Mouse (Mus musculus) neural tube, embryonic 12.5 days (tissue): ENCODE data around the gene Theg. TPM values are rescaled to one million over a fixed set of nuclear protein-coding genes. Genes with fewer than 3 reads are reported as not detected.

Source experiments
- ATAC-seq: fragments of 200-750 bp; cut with Nextera tagmentation; 2 replicates; pipeline ENCODE4 v1.8.0; 2017; ENCODE audit warnings: low read depth, mild to moderate bottlenecking, moderate TSS enrichment, moderate library complexity; ENCODE audit not compliant: low FRiP score
- H3K27ac ChIP-seq: fragments of 300-500 bp; sonication (generic); 2 replicates; pipeline ENCODE4 v1.5.1; 2016
- H3K27me3 ChIP-seq: fragments of 300-500 bp; sonication (generic); replicated peaks from 2 replicates; pipeline ENCODE4 v1.6.1; 2016; ENCODE audit warnings: mild to moderate bottlenecking
- H3K36me3 ChIP-seq: fragments of 300-500 bp; sonication (generic); 2 replicates; pipeline ENCODE4 v1.6.1; 2016; ENCODE audit warnings: mild to moderate bottlenecking
- H3K4me1 ChIP-seq: fragments of 300-500 bp; sonication (generic); 2 replicates; pipeline ENCODE4 v1.6.1; 2016
- H3K4me2 ChIP-seq: fragments of 300-500 bp; sonication (generic); replicated peaks from 2 replicates; pipeline ENCODE4 v1.6.1; 2016; ENCODE audit warnings: mild to moderate bottlenecking
- H3K4me3 ChIP-seq: fragments of 300-500 bp; sonication (generic); 2 replicates; pipeline ENCODE4 v1.5.1; 2016
- H3K9ac ChIP-seq: fragments of 300-500 bp; sonication (generic); 2 replicates; pipeline ENCODE4 v1.6.1; 2016; ENCODE audit warnings: mild to moderate bottlenecking
- H3K9me3 ChIP-seq: fragments of 300-500 bp; sonication (generic); 2 replicates; pipeline ENCODE4 v1.6.1; 2016; ENCODE audit warnings: mild to moderate bottlenecking
- WGBS: fragments of 180-500 bp; shearing (Covaris S2); methylation state at CpG from one replicate; pipeline ENCODE4 v1.1.7; 2016; 5-methylcytosine and 5-hydroxymethylcytosine counted together
- polyA plus RNA-seq: library from polyadenylated mRNA; unstranded; fragments of >200 nt; fragmentation: Nextera tagmentation; extraction: Ambion mirVana; gene quantifications from 2 replicates; pipeline ENCODE4 v1.2.1, GENCODE M21; 2016

Gene Theg
- polyA plus RNA-seq, 1 experiment from 2014 or later, result not detected

- 81% methylated on average over 8 of the region's 8 CpGs for WGBS
- no peak for ATAC-seq
- no peaks in the 10 kb centered on the region for H3K27me3 ChIP-seq
- no peak overlapping the region for H3K4me2 ChIP-seq
- no peaks in the 10 kb centered on the region for H3K9me3 ChIP-seq
- no peaks in the 10 kb centered on the region for H3K4me1 ChIP-seq
- H3K9ac ChIP-seq, result no peak overlapping the region
- no peaks in the 10 kb centered on the region for H3K36me3 ChIP-seq
- H3K27ac ChIP-seq, result no peak overlapping the region
- no peak overlapping the region for H3K4me3 ChIP-seq
These were observed 888 bp downstream of the Theg start for GRCm38 (mm10) chr10:79586243-79586642.

- no peaks in the 10 kb centered on the region for H3K36me3 ChIP-seq
- ATAC-seq, result no peak
- 95% methylated on average over 5 of the region's 5 CpGs for WGBS
These were observed 1.4 kb downstream of the Theg start for GRCm38 (mm10) chr10:79585723-79586122.

DNA sequence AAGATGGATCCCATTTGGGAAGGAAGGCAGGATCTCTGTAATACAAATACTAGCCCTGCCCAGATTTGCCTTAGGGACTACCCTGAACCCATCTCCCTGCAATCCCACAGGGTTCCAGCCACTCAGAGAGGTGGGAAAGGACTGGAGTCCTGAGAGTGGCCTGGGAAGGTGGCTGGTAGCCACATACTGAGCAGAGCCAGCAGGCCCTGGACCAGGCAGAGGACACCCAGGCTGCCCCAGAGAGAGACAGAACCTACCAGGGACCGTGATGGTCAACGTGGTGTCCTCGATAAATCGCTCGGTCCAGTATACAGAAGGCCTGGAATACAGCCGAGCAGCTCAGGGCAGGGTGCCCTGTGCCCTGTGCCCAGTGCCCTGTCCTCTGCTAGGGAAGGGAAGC lies 2.0 kb downstream of the Theg start:
- Histone ChIP-seq H3K9ac (no peak overlapping the region), H3K4me3 (no peak overlapping the region), H3K36me3 (no peaks in the 10 kb centered on the region), H3K9me3 (no peaks in the 10 kb centered on the region), H3K27ac (no peak overlapping the region), H3K4me2 (no peak overlapping the region), H3K27me3 (no peaks in the 10 kb centered on the region), H3K4me1 (no peaks in the 10 kb centered on the region)
- 88% methylated on average over 6 of the region's 6 CpGs for WGBS
- no peak for ATAC-seq

More at GRCm38 (mm10) chr10:79585723-79586122, 1.4 kb downstream of the Theg start:
- Histone ChIP-seq H3K4me3 (no peak overlapping the region), H3K27ac (no peak overlapping the region), H3K9ac (no peak overlapping the region), H3K4me1 (no peaks in the 10 kb centered on the region), H3K4me2 (no peak overlapping the region), H3K27me3 (no peaks in the 10 kb centered on the region), H3K9me3 (no peaks in the 10 kb centered on the region)

DNA sequence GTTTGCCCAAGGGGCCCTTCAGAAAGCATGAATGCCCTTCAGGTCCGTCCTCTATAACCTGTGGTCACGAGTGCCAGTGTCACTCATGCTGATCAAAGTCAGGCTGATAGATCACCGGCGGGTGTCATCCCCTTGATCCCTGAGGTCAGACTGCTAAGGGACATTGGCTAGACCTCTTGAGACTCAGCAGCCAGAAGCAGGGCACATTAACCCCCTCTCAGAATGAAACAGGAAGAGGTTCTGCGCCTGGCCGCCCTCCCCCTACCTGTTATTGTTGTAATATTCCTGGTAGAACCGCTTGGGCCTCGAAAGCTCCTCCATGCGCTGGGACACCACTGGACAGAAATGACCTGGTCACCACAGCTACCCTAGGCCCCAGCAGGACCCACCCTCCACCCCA lies 2.7 kb downstream of the Theg start:
- Histone ChIP-seq H3K27me3 (no peaks in the 10 kb centered on the region), H3K27ac (no peak overlapping the region), H3K36me3 (no peaks in the 10 kb centered on the region), H3K9ac (no peak overlapping the region), H3K4me1 (no peaks in the 10 kb centered on the region), H3K9me3 (no peaks in the 10 kb centered on the region), H3K4me2 (no peak overlapping the region), H3K4me3 (no peak overlapping the region)
- no peak for ATAC-seq
- 90% methylated on average over 9 of the region's 9 CpGs for WGBS

GRCm38 (mm10) chr10:79584021-79584420 lies 3.1 kb downstream of the Theg start:
- H3K27ac ChIP-seq, result no peak overlapping the region
- H3K36me3 ChIP-seq, result no peaks in the 10 kb centered on the region
- no peaks in the 10 kb centered on the region for H3K9me3 ChIP-seq
- no peak overlapping the region for H3K4me3 ChIP-seq
- H3K9ac ChIP-seq, result no peak overlapping the region
- ATAC-seq, result no peak
- H3K27me3 ChIP-seq, result no peaks in the 10 kb centered on the region
- H3K4me2 ChIP-seq, result no peak overlapping the region
- WGBS, result 68% methylated on average over 7 of the region's 7 CpGs
- no peaks in the 10 kb centered on the region for H3K4me1 ChIP-seq

GRCm38 (mm10) chr10:79581501-79581900 lies 5.6 kb downstream of the Theg start:
- Histone ChIP-seq H3K9me3 (no peaks in the 10 kb centered on the region), H3K27me3 (no peaks in the 10 kb centered on the region), H3K27ac (no peak overlapping the region), H3K4me2 (no peak overlapping the region), H3K4me1 (no peaks in the 10 kb centered on the region), H3K36me3 (no peaks in the 10 kb centered on the region), H3K4me3 (no peak overlapping the region), H3K9ac (no peak overlapping the region)
- no peak for ATAC-seq
- WGBS, result 88% methylated on average over 8 of the region's 8 CpGs

DNA sequence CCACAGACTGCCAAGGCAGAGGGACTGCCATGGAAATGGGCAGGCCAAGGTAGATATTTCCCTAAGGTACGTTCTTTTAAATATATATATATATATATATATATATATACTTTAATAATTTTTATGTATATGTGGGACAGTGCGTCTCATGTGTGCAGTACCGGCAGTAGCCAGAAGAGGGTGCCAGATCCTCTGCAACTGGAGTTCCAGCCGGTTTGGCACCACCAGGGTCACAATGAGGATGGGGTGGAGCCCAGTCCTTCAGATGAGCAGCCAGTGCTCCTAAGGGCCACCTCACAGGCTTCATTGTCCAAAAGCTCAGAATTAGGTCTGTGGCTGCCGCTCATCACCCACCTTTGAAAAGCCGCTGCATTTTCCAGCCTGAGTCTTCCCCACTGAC lies 6.3 kb downstream of the Theg start:
- Histone ChIP-seq H3K4me3 (no peak overlapping the region), H3K27ac (no peak overlapping the region), H3K4me2 (no peak overlapping the region), H3K9ac (no peak overlapping the region), H3K4me1 (no peaks in the 10 kb centered on the region), H3K27me3 (no peaks in the 10 kb centered on the region), H3K36me3 (no peaks in the 10 kb centered on the region), H3K9me3 (no peaks in the 10 kb centered on the region)
- WGBS, result 36% methylated on average over 6 of the region's 6 CpGs
- no peak for ATAC-seq

- ATAC-seq, result no peak
- H3K4me3 ChIP-seq, result no peak overlapping the region
- H3K9ac ChIP-seq, result no peak overlapping the region
- no peak overlapping the region for H3K27ac ChIP-seq
- 73% methylated on average over 7 of the region's 7 CpGs for WGBS
- no peaks in the 10 kb centered on the region for H3K27me3 ChIP-seq
- H3K4me1 ChIP-seq, result no peaks in the 10 kb centered on the region
- no peak overlapping the region for H3K4me2 ChIP-seq
- no peaks in the 10 kb centered on the region for H3K9me3 ChIP-seq
- no peaks in the 10 kb centered on the region for H3K36me3 ChIP-seq
These were observed 6.8 kb downstream of the Theg start for GRCm38 (mm10) chr10:79580356-79580755.

DNA sequence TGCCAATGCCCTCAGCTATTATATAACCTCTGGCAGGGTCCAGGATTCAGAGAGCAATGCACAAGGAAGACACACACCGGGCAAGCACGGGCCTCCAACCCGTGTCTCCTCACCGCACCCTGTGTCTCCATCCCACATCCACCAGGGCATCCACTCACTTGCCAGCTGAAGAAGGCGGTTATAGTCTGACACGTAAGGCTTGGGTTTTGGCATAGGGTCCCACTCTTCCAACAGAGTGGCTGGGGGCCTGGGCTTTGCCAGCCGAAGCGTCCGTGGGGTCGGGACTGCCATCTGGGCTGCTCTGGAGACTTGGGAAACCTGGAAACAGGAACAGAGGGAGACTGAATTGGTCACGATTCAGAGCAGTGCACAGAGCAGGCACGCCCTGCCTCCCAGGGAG lies 7.3 kb downstream of the Theg start:
- 81% methylated on average over 12 of the region's 12 CpGs for WGBS
- Histone ChIP-seq H3K4me2 (no peak overlapping the region), H3K9ac (no peak overlapping the region), H3K27ac (no peak overlapping the region), H3K36me3 (no peaks in the 10 kb centered on the region), H3K4me3 (no peak overlapping the region), H3K27me3 (no peaks in the 10 kb centered on the region), H3K9me3 (no peaks in the 10 kb centered on the region), H3K4me1 (no peaks in the 10 kb centered on the region)
- no peak for ATAC-seq

DNA sequence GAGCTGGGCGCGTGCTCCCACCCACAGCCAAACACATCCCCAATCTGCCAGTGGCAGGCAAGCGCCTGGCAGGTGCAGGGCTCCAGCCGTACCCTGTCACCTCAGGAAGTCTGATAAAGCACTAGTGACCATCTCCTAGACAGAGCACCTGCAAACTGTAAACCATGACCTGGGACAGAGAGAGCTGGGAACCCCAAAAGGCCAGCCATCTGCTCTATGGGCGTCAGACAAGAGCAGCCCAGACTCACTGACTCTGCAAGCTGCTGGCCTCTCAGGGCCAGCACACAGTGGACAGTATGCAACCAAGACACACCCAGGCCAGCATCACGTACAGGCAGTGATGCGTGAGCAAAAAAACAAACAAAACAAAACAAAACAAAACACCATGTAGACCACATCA lies 8.2 kb downstream of the Theg start:
- Histone ChIP-seq H3K27ac (no peak overlapping the region), H3K4me1 (no peaks in the 10 kb centered on the region), H3K9me3 (no peaks in the 10 kb centered on the region), H3K36me3 (no peaks in the 10 kb centered on the region), H3K9ac (no peak overlapping the region), H3K27me3 (no peaks in the 10 kb centered on the region), H3K4me2 (no peak overlapping the region), H3K4me3 (no peak overlapping the region)
- ATAC-seq, result no peak
- 80% methylated on average over 7 of the region's 7 CpGs for WGBS

GRCm38 (mm10) chr10:79578276-79578675 lies 8.9 kb downstream of the Theg start:
- Histone ChIP-seq H3K4me1 (no peaks in the 10 kb centered on the region), H3K9ac (no peak overlapping the region), H3K9me3 (no peaks in the 10 kb centered on the region), H3K27ac (no peak overlapping the region), H3K4me2 (no peak overlapping the region), H3K36me3 (no peaks in the 10 kb centered on the region), H3K27me3 (no peaks in the 10 kb centered on the region), H3K4me3 (no peak overlapping the region)
- WGBS, result 55% methylated on average over 9 of the region's 9 CpGs
- no peak for ATAC-seq

- no peaks in the 10 kb centered on the region for H3K27me3 ChIP-seq
- H3K4me2 ChIP-seq, result no peak overlapping the region
- H3K4me3 ChIP-seq, result no peak overlapping the region
- no peak overlapping the region for H3K9ac ChIP-seq
- no peaks in the 10 kb centered on the region for H3K9me3 ChIP-seq
- H3K4me1 ChIP-seq, result no peaks in the 10 kb centered on the region
- H3K27ac ChIP-seq, result no peak overlapping the region
- no peaks in the 10 kb centered on the region for H3K36me3 ChIP-seq
- no peak for ATAC-seq
- 73% methylated on average over 4 of the region's 4 CpGs for WGBS
These were observed 9.8 kb downstream of the Theg start for GRCm38 (mm10) chr10:79577376-79577775.

DNA sequence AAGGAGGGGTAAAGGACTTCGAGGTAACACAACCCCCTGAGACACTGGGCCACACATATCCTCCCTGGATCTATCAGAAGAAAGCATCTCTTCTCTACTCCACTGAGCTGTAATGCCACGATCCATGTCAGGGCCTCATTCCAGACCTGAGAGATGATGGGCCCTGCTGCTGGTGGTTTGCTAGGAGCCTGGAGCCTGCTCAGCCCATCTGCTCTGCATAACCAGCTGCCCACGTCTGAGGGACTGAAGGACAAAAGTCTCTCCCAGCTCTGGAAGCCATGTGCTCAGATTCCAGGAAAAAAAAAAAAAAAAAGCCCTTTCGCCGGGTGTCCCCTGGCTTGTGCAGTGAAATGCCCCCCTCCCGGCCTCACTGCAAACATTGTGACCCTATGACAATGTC lies 11.4 kb downstream of the Theg start:
- no peak overlapping the region for H3K4me2 ChIP-seq
- no peak overlapping the region for H3K4me3 ChIP-seq
- no peaks in the 10 kb centered on the region for H3K4me1 ChIP-seq
- no peak for ATAC-seq
- 80% methylated on average over 6 of the region's 6 CpGs for WGBS
- no peaks in the 10 kb centered on the region for H3K36me3 ChIP-seq
- H3K9ac ChIP-seq, result no peak overlapping the region
- no peaks in the 10 kb centered on the region for H3K27me3 ChIP-seq
- no peaks in the 10 kb centered on the region for H3K9me3 ChIP-seq
- H3K27ac ChIP-seq, result no peak overlapping the region
